Mouse (Mus musculus) megakaryocyte progenitor cell, adult 5-6 weeks (primary cell): ENCODE measurements at regions not wholly inside any gene's neighbourhood (a gene's known extent, or its start where the extent isn't known, plus 50 kb on each side); places are given as distances from the start of the nearest gene placed in this dataset.

Experiments
- ATAC-seq: replicated peaks from 2 replicates; pipeline ENCODE4 v1.8.0; 2016; ENCODE audit warnings: mild to moderate bottlenecking, moderate TSS enrichment, inconsistent platforms; ENCODE audit not compliant: poor library complexity

GRCm38 (mm10) chr13:28717404-28717803 is 236.1 kb downstream of the Sox4 start:
- 0 out of 2 replicates have a peak, but pooled peaks have one; percentile 1 for ATAC-seq

- ATAC-seq: no peak
These were observed 243.5 kb downstream of the Sox4 start for GRCm38 (mm10) chr13:28709966-28710365.

GRCm38 (mm10) chr13:28701309-28701708 is 252.2 kb downstream of the Sox4 start:
- peak; percentile 95 for ATAC-seq

- no peak for ATAC-seq
These were observed 253.4 kb downstream of the Sox4 start for GRCm38 (mm10) chr13:28700081-28700480.

GRCm38 (mm10) chr13:28699490-28700032 is 254.0 kb downstream of the Sox4 start:
- ATAC-seq: no peak

- ATAC-seq: no peak
These were observed 255.5 kb downstream of the Sox4 start for GRCm38 (mm10) chr13:28697796-28698678.

- no peak for ATAC-seq
These were observed 260.4 kb downstream of the Sox4 start for GRCm38 (mm10) chr13:28693078-28693477.

- ATAC-seq: 0 out of 2 replicates have a peak, but pooled peaks have one; percentile 16
These were observed 260.9 kb downstream of the Sox4 start for GRCm38 (mm10) chr13:28692587-28692986.

- ATAC-seq: no peak
These were observed 262.9 kb downstream of the Sox4 start for GRCm38 (mm10) chr13:28690511-28691160.

GRCm38 (mm10) chr13:28687838-28688237 is 265.7 kb downstream of the Sox4 start:
- peak; percentile 91 for ATAC-seq

- ATAC-seq: no peak
These were observed 269.2 kb downstream of the Sox4 start for GRCm38 (mm10) chr13:28684311-28684710.

- ATAC-seq: no peak
These were observed 273.2 kb downstream of the Sox4 start for GRCm38 (mm10) chr13:28680266-28680665.

- ATAC-seq: no peak
These were observed 279.9 kb downstream of the Sox4 start for GRCm38 (mm10) chr13:28673622-28674021.

- ATAC-seq: no peak
These were observed 282.0 kb downstream of the Sox4 start for GRCm38 (mm10) chr13:28671543-28671942.

GRCm38 (mm10) chr13:28669832-28670585 is 283.5 kb downstream of the Sox4 start:
- ATAC-seq: peak; percentile 82

GRCm38 (mm10) chr13:28666832-28667231 is 286.7 kb downstream of the Sox4 start:
- no peak for ATAC-seq

GRCm38 (mm10) chr13:28665150-28665549 is 288.4 kb downstream of the Sox4 start:
- no peak for ATAC-seq

GRCm38 (mm10) chr13:28664698-28665097 is 288.8 kb downstream of the Sox4 start:
- ATAC-seq: no peak

GRCm38 (mm10) chr13:28663950-28664681 is 289.4 kb downstream of the Sox4 start:
- 0 out of 2 replicates have a peak, but pooled peaks have one; percentile 6 for ATAC-seq

GRCm38 (mm10) chr13:28663459-28663858 is 290.1 kb downstream of the Sox4 start:
- ATAC-seq: 0 out of 2 replicates have a peak, but pooled peaks have one; percentile 11
